Mouse (Mus musculus) urinary bladder, postnatal 36 days (tissue): ENCODE results near the gene Chn2.

ENCODE experiments used
- DNase-seq, 2 experiments: peaks; one replicate each; pipeline ENCODE4 v3.0.0; 2022; ENCODE audit warnings: low spot score in 2 of 2, mixed read lengths in 1 of 2

Chn2 gene

DNA sequence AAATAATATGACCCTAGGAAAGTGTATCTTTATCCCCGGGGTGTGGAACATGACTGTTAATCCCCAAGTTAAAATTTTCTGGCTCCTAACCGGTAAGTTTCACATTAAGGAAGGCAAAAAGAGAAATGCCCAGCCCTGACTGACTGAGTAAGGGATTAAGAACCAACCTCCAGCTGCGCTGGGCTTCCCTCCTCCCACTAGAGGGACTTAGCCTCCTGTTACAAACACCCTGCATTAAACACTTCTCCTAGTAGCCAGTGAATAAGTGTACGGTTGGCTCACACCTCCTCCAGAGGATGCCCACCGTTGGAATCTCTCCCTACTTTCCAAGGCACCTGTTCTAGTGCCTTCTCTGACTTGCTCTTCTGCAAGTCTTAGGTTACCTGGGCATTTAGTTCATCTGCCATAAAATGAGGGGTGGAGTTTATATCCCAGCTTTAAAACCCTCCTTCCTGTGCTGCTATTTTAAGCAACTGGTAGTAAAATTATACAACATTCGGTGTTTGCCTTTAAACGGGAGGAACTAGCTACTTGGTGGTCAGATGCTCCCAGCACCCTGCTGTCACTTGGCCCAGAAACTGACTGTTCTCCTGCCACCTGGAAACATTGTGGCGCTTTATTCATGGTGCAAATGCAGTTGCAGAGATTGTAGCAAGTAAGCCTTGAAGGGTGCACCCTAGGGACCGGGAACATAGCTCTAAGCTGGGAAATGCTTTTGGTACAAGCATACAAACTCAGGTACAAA, 294.5 kb downstream of the Chn2 start:
- no peak for DNase-seq

DNA sequence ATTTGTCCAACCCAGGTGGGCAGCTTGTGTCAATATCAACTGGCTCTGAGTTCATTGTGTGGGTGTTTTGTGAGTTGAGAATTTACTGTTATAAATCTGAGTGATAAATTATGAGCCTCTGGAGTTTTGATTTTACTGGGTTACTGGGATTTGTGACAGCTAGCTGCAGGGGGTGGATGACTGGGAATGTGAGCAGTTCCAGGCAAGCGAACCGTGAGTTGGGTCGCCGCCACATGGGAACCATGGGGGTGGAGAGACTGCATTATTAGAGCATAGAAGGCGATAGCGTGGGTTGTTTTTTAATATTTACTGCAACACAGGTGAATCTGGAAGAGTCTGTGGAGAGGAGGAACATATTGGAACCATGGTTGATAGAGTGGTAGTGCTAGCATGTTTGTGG, 298.0 kb downstream of the Chn2 start:
- no peak for DNase-seq

DNA sequence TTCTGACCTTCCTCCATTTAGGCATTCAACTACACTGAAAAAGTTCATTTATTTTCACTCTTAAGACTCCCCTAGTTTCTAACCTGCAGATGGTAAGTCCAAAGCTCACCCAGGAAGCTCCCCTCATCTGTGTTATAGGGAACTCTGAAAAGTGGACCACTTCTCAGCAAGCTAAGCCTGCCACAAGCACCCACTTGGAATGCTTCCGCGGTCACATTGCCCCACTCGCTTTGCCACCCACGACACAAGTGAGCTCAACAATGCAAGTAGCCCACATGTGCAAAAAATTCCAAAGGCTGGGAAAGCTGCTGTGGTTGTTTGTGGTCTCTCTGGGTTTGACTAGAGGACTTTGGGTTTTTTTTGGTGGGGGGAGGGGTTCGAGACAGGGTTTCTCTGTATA, 301.8 kb downstream of the Chn2 start:
- DNase-seq: no peak

GRCm38 (mm10) chr6:54342223-54342622, 302.9 kb downstream of the Chn2 start:
- no peak for DNase-seq
